Mouse (Mus musculus): ENCODE results near the gene Abca1. TPM values are rescaled to one million over a fixed set of nuclear protein-coding genes. Genes with fewer than 3 reads are reported as not detected.
A peak's percentile ranks its signal among the peaks of the same experiment; 100 is the strongest.

Abca1 gene
- polyA plus RNA-seq (2011; ENCODE audit: insufficient read depth, insufficient read length, low read depth, missing spikeins): 2.4 and 2.6 TPM in 2 replicates

GRCm38 (mm10) chr4:53159767-53160166 is at the start of gene Abca1:
Gene Abca1 (minus strand): TSS chr4:53159895.
- TF ChIP-seq CTCF (IDR thresholded peaks at IDR 0.05; ENCODE audit: low read depth, low read length): no peak
- no peak for TF ChIP-seq EP300 (IDR thresholded peaks at IDR 0.05; ENCODE audit: insufficient read depth, low read depth, low read length)
- TF ChIP-seq POLR2A (IDR thresholded peaks at IDR 0.05; ENCODE audit: insufficient read depth, low read length): no peak
- no peak within 1 kb of the TSS for H3K27ac ChIP-seq (ENCODE audit: insufficient read depth, low read length)
- H3K9ac ChIP-seq (ENCODE audit: low read depth, poor library complexity, severe bottlenecking): peak within 1 kb of the TSS; percentile 70
- no peaks in the 10 kb centered on the region for H3K9me3 ChIP-seq (replicated peaks; ENCODE audit: control insufficient read depth, insufficient read depth, low read length, poor library complexity, severe bottlenecking)
- H3K27me3 ChIP-seq (ENCODE audit: control insufficient read depth, insufficient read depth, low read length, poor library complexity, severe bottlenecking): peaks cover 5% of the 10 kb centered on the region
- H3K4me1 ChIP-seq (ENCODE audit: control insufficient read depth, insufficient read depth, low read length): no peaks in the 10 kb centered on the region
- H3K4me3 ChIP-seq (ENCODE audit: low read depth, low read length): peak within 1 kb of the TSS; percentile 58
- no peaks in the 10 kb centered on the region for H3K36me3 ChIP-seq (ENCODE audit: control insufficient read depth, insufficient read depth, low read length, poor library complexity, severe bottlenecking)

GRCm38 (mm10) chr4:53204482-53204881 is 44.8 kb upstream of the Abca1 start:
- no peak for TF ChIP-seq EP300 (IDR thresholded peaks at IDR 0.05; ENCODE audit: insufficient read depth, low read depth, low read length)
- TF ChIP-seq POLR2A (IDR thresholded peaks at IDR 0.05; ENCODE audit: insufficient read depth, low read length): no peak
- no peak for TF ChIP-seq CTCF (IDR thresholded peaks at IDR 0.05; ENCODE audit: low read depth, low read length)
- Histone ChIP-seq H3K27me3 (ENCODE audit: control insufficient read depth, insufficient read depth, low read length, poor library complexity, severe bottlenecking) (no peaks in the 10 kb centered on the region), H3K27ac (ENCODE audit: insufficient read depth, low read length) (no peak overlapping the region), H3K4me1 (ENCODE audit: control insufficient read depth, insufficient read depth, low read length) (no peaks in the 10 kb centered on the region), H3K9me3 (replicated peaks; ENCODE audit: control insufficient read depth, insufficient read depth, low read length, poor library complexity, severe bottlenecking) (no peaks in the 10 kb centered on the region), H3K4me3 (ENCODE audit: low read depth, low read length) (no peak overlapping the region), H3K9ac (ENCODE audit: low read depth, poor library complexity, severe bottlenecking) (no peak overlapping the region), H3K36me3 (ENCODE audit: control insufficient read depth, insufficient read depth, low read length, poor library complexity, severe bottlenecking) (no peaks in the 10 kb centered on the region)

- no peaks in the 10 kb centered on the region for H3K27me3 ChIP-seq (ENCODE audit: control insufficient read depth, insufficient read depth, low read length, poor library complexity, severe bottlenecking)
- no peak overlapping the region for H3K27ac ChIP-seq (ENCODE audit: insufficient read depth, low read length)
- H3K36me3 ChIP-seq (ENCODE audit: control insufficient read depth, insufficient read depth, low read length, poor library complexity, severe bottlenecking): no peaks in the 10 kb centered on the region
- no peak overlapping the region for H3K9ac ChIP-seq (ENCODE audit: low read depth, poor library complexity, severe bottlenecking)
- TF ChIP-seq EP300 (IDR thresholded peaks at IDR 0.05; ENCODE audit: insufficient read depth, low read depth, low read length) (no peak), CTCF (IDR thresholded peaks at IDR 0.05; ENCODE audit: low read depth, low read length) (no peak), POLR2A (IDR thresholded peaks at IDR 0.05; ENCODE audit: insufficient read depth, low read length) (no peak)
- H3K9me3 ChIP-seq (replicated peaks; ENCODE audit: control insufficient read depth, insufficient read depth, low read length, poor library complexity, severe bottlenecking): no peaks in the 10 kb centered on the region
- no peaks in the 10 kb centered on the region for H3K4me1 ChIP-seq (ENCODE audit: control insufficient read depth, insufficient read depth, low read length)
- no peak overlapping the region for H3K4me3 ChIP-seq (ENCODE audit: low read depth, low read length)
These were observed 44.1 kb upstream of the Abca1 start for GRCm38 (mm10) chr4:53203595-53204400.

GRCm38 (mm10) chr4:53200276-53200675 is 40.6 kb upstream of the Abca1 start:
- TF ChIP-seq POLR2A (IDR thresholded peaks at IDR 0.05; ENCODE audit: insufficient read depth, low read length) (no peak), CTCF (IDR thresholded peaks at IDR 0.05; ENCODE audit: low read depth, low read length) (no peak), EP300 (IDR thresholded peaks at IDR 0.05; ENCODE audit: insufficient read depth, low read depth, low read length) (no peak)
- no peaks in the 10 kb centered on the region for H3K27me3 ChIP-seq (ENCODE audit: control insufficient read depth, insufficient read depth, low read length, poor library complexity, severe bottlenecking)
- H3K27ac ChIP-seq (ENCODE audit: insufficient read depth, low read length): no peak overlapping the region
- H3K36me3 ChIP-seq (ENCODE audit: control insufficient read depth, insufficient read depth, low read length, poor library complexity, severe bottlenecking): no peaks in the 10 kb centered on the region
- H3K9me3 ChIP-seq (replicated peaks; ENCODE audit: control insufficient read depth, insufficient read depth, low read length, poor library complexity, severe bottlenecking): no peaks in the 10 kb centered on the region
- H3K4me1 ChIP-seq (ENCODE audit: control insufficient read depth, insufficient read depth, low read length): no peaks in the 10 kb centered on the region
- no peak overlapping the region for H3K4me3 ChIP-seq (ENCODE audit: low read depth, low read length)
- H3K9ac ChIP-seq (ENCODE audit: low read depth, poor library complexity, severe bottlenecking): no peak overlapping the region

GRCm38 (mm10) chr4:53197842-53198241 is 38.1 kb upstream of the Abca1 start:
- H3K9me3 ChIP-seq (replicated peaks; ENCODE audit: control insufficient read depth, insufficient read depth, low read length, poor library complexity, severe bottlenecking): no peaks in the 10 kb centered on the region
- no peak overlapping the region for H3K27ac ChIP-seq (ENCODE audit: insufficient read depth, low read length)
- no peak overlapping the region for H3K4me3 ChIP-seq (ENCODE audit: low read depth, low read length)
- no peaks in the 10 kb centered on the region for H3K27me3 ChIP-seq (ENCODE audit: control insufficient read depth, insufficient read depth, low read length, poor library complexity, severe bottlenecking)
- no peak overlapping the region for H3K9ac ChIP-seq (ENCODE audit: low read depth, poor library complexity, severe bottlenecking)
- H3K36me3 ChIP-seq (ENCODE audit: control insufficient read depth, insufficient read depth, low read length, poor library complexity, severe bottlenecking): no peaks in the 10 kb centered on the region
- no peaks in the 10 kb centered on the region for H3K4me1 ChIP-seq (ENCODE audit: control insufficient read depth, insufficient read depth, low read length)
- TF ChIP-seq CTCF (IDR thresholded peaks at IDR 0.05; ENCODE audit: low read depth, low read length) (no peak), POLR2A (IDR thresholded peaks at IDR 0.05; ENCODE audit: insufficient read depth, low read length) (no peak), EP300 (IDR thresholded peaks at IDR 0.05; ENCODE audit: insufficient read depth, low read depth, low read length) (no peak)

- no peak overlapping the region for H3K27ac ChIP-seq (ENCODE audit: insufficient read depth, low read length)
- H3K9ac ChIP-seq (ENCODE audit: low read depth, poor library complexity, severe bottlenecking): no peak overlapping the region
- no peaks in the 10 kb centered on the region for H3K27me3 ChIP-seq (ENCODE audit: control insufficient read depth, insufficient read depth, low read length, poor library complexity, severe bottlenecking)
These were observed 36.5 kb upstream of the Abca1 start for GRCm38 (mm10) chr4:53196058-53196771.

More at GRCm38 (mm10) chr4:53196058-53196771, 36.5 kb upstream of the Abca1 start:
- no peaks in the 10 kb centered on the region for H3K4me1 ChIP-seq (ENCODE audit: control insufficient read depth, insufficient read depth, low read length)
- H3K4me3 ChIP-seq (ENCODE audit: low read depth, low read length): peak overlapping the region; percentile 21
- no peaks in the 10 kb centered on the region for H3K36me3 ChIP-seq (ENCODE audit: control insufficient read depth, insufficient read depth, low read length, poor library complexity, severe bottlenecking)
- TF ChIP-seq CTCF (IDR thresholded peaks at IDR 0.05; ENCODE audit: low read depth, low read length): no peak
- 0 out of 2 replicates have a peak, but pooled peaks have one; percentile 13 for TF ChIP-seq EP300 (IDR thresholded peaks at IDR 0.05; ENCODE audit: insufficient read depth, low read depth, low read length)
- H3K9me3 ChIP-seq (replicated peaks; ENCODE audit: control insufficient read depth, insufficient read depth, low read length, poor library complexity, severe bottlenecking): no peaks in the 10 kb centered on the region
